Mouse (Mus musculus): ENCODE results near the gene Krtap1-3. TPM values are rescaled to one million over a fixed set of nuclear protein-coding genes. Genes with fewer than 3 reads are reported as not detected.

Gene Krtap1-3
- polyA plus RNA-seq, 1 experiment from 2014 or later: not detected

- Histone ChIP-seq H3K9me3 (ENCODE audit: control insufficient read depth, low read length) (no peaks in the 10 kb centered on the region), H3K27ac (replicated peaks in 1 of 2; ENCODE audit: control insufficient read depth in 1 of 2, insufficient read depth in 1 of 2, low read depth in 2 of 2, low read length in 2 of 2) (no peak overlapping the region), H3K36me3 (ENCODE audit: control insufficient read depth, insufficient read depth, low read length) (no peaks in the 10 kb centered on the region), H3K4me2 (ENCODE audit: low read length) (no peak overlapping the region), H3K4me3 (ENCODE audit: control insufficient read depth in 1 of 2, insufficient read depth in 1 of 2, low read depth in 1 of 2, low read length in 2 of 2) (no peak overlapping the region), H3K9ac (ENCODE audit: low read length) (no peak overlapping the region), H3K27me3 (ENCODE audit: control insufficient read depth, insufficient read depth, low read length) (no peaks in the 10 kb centered on the region), H3K4me1 (ENCODE audit: control insufficient read depth in 2 of 2, insufficient read depth in 2 of 2, low read length in 2 of 2) (no peaks in the 10 kb centered on the region)
- ATAC-seq (ENCODE audit: insufficient number of reproducible peaks, insufficient read depth, low FRiP score, low read depth): no peak
- WGBS: 87% methylated on average over 5 of the region's 5 CpGs
Observed at GRCm38 (mm10) chr11:99581051-99581450, 10.1 kb downstream of the Krtap1-3 start.

GRCm38 (mm10) chr11:99580636-99581035 is 10.5 kb downstream of the Krtap1-3 start, which contains the start of gene Krtap1-5:
Gene Krtap1-5, minus strand, starts transcription at chr11:99581016.
- 74% methylated on average over 6 of the region's 6 CpGs for WGBS
- H3K9me3 ChIP-seq (ENCODE audit: control insufficient read depth, low read length): no peaks in the 10 kb centered on the region
- no peak within 1 kb of the TSS for H3K9ac ChIP-seq (ENCODE audit: low read length)
- no peak within 1 kb of the TSS for H3K4me2 ChIP-seq (ENCODE audit: low read length)
- H3K4me1 ChIP-seq (ENCODE audit: control insufficient read depth in 2 of 2, insufficient read depth in 2 of 2, low read length in 2 of 2): no peaks in the 10 kb centered on the region
- H3K27ac ChIP-seq (replicated peaks in 1 of 2; ENCODE audit: control insufficient read depth in 1 of 2, insufficient read depth in 1 of 2, low read depth in 2 of 2, low read length in 2 of 2): no peak within 1 kb of the TSS
- H3K4me3 ChIP-seq (ENCODE audit: control insufficient read depth in 1 of 2, insufficient read depth in 1 of 2, low read depth in 1 of 2, low read length in 2 of 2): no peak within 1 kb of the TSS
- no peak for ATAC-seq (ENCODE audit: insufficient number of reproducible peaks, insufficient read depth, low FRiP score, low read depth)
- H3K36me3 ChIP-seq (ENCODE audit: control insufficient read depth, insufficient read depth, low read length): no peaks in the 10 kb centered on the region
- H3K27me3 ChIP-seq (ENCODE audit: control insufficient read depth, insufficient read depth, low read length): no peaks in the 10 kb centered on the region

- Histone ChIP-seq H3K27ac (replicated peaks in 1 of 2; ENCODE audit: control insufficient read depth in 1 of 2, insufficient read depth in 1 of 2, low read depth in 2 of 2, low read length in 2 of 2) (no peak overlapping the region), H3K4me1 (ENCODE audit: control insufficient read depth in 2 of 2, insufficient read depth in 2 of 2, low read length in 2 of 2) (no peaks in the 10 kb centered on the region), H3K4me3 (ENCODE audit: control insufficient read depth in 1 of 2, insufficient read depth in 1 of 2, low read depth in 1 of 2, low read length in 2 of 2) (no peak overlapping the region), H3K4me2 (ENCODE audit: low read length) (peak overlapping the region; percentile 50), H3K36me3 (ENCODE audit: control insufficient read depth, insufficient read depth, low read length) (no peaks in the 10 kb centered on the region), H3K27me3 (ENCODE audit: control insufficient read depth, insufficient read depth, low read length) (no peaks in the 10 kb centered on the region), H3K9ac (ENCODE audit: low read length) (no peak overlapping the region), H3K9me3 (ENCODE audit: control insufficient read depth, low read length) (no peaks in the 10 kb centered on the region)
- ATAC-seq (ENCODE audit: insufficient number of reproducible peaks, insufficient read depth, low FRiP score, low read depth): no peak
- 2% methylated on average over 7 of the region's 7 CpGs for WGBS
Observed at GRCm38 (mm10) chr11:99574106-99574505, 17.0 kb downstream of the Krtap1-3 start.

- Histone ChIP-seq H3K9me3 (ENCODE audit: control insufficient read depth, low read length) (no peaks in the 10 kb centered on the region), H3K9ac (ENCODE audit: low read length) (no peak overlapping the region), H3K4me3 (ENCODE audit: control insufficient read depth in 1 of 2, insufficient read depth in 1 of 2, low read depth in 1 of 2, low read length in 2 of 2) (no peak overlapping the region), H3K27me3 (ENCODE audit: control insufficient read depth, insufficient read depth, low read length) (no peaks in the 10 kb centered on the region), H3K27ac (replicated peaks in 1 of 2; ENCODE audit: control insufficient read depth in 1 of 2, insufficient read depth in 1 of 2, low read depth in 2 of 2, low read length in 2 of 2) (no peak overlapping the region), H3K4me1 (ENCODE audit: control insufficient read depth in 2 of 2, insufficient read depth in 2 of 2, low read length in 2 of 2) (no peaks in the 10 kb centered on the region), H3K36me3 (ENCODE audit: control insufficient read depth, insufficient read depth, low read length) (no peaks in the 10 kb centered on the region), H3K4me2 (ENCODE audit: low read length) (no peak overlapping the region)
- WGBS: 65% methylated on average over 4 of the region's 4 CpGs
- ATAC-seq (ENCODE audit: insufficient number of reproducible peaks, insufficient read depth, low FRiP score, low read depth): no peak
Observed at GRCm38 (mm10) chr11:99573164-99573563, 18.0 kb downstream of the Krtap1-3 start.

GRCm38 (mm10) chr11:99566530-99566929 is 24.6 kb downstream of the Krtap1-3 start, which contains the start of gene Krtap3-1:
Gene Krtap3-1, minus strand, starts transcription at chr11:99566630.
- no peak for ATAC-seq (ENCODE audit: insufficient number of reproducible peaks, insufficient read depth, low FRiP score, low read depth)
- WGBS: 83% methylated on average over 7 of the region's 7 CpGs
- no peaks in the 10 kb centered on the region for H3K4me1 ChIP-seq (ENCODE audit: control insufficient read depth in 2 of 2, insufficient read depth in 2 of 2, low read length in 2 of 2)
- no peaks in the 10 kb centered on the region for H3K9me3 ChIP-seq (ENCODE audit: control insufficient read depth, low read length)
- no peak within 1 kb of the TSS for H3K9ac ChIP-seq (ENCODE audit: low read length)
- no peak within 1 kb of the TSS for H3K27ac ChIP-seq (replicated peaks in 1 of 2; ENCODE audit: control insufficient read depth in 1 of 2, insufficient read depth in 1 of 2, low read depth in 2 of 2, low read length in 2 of 2)
- H3K4me2 ChIP-seq (ENCODE audit: low read length): no peak within 1 kb of the TSS
- no peak within 1 kb of the TSS for H3K4me3 ChIP-seq (ENCODE audit: control insufficient read depth in 1 of 2, insufficient read depth in 1 of 2, low read depth in 1 of 2, low read length in 2 of 2)
- H3K27me3 ChIP-seq (ENCODE audit: control insufficient read depth, insufficient read depth, low read length): no peaks in the 10 kb centered on the region
- no peaks in the 10 kb centered on the region for H3K36me3 ChIP-seq (ENCODE audit: control insufficient read depth, insufficient read depth, low read length)

GRCm38 (mm10) chr11:99562580-99562979 is 28.6 kb downstream of the Krtap1-3 start:
- Histone ChIP-seq H3K27ac (replicated peaks in 1 of 2; ENCODE audit: control insufficient read depth in 1 of 2, insufficient read depth in 1 of 2, low read depth in 2 of 2, low read length in 2 of 2) (no peak overlapping the region), H3K4me3 (ENCODE audit: control insufficient read depth in 1 of 2, insufficient read depth in 1 of 2, low read depth in 1 of 2, low read length in 2 of 2) (no peak overlapping the region), H3K27me3 (ENCODE audit: control insufficient read depth, insufficient read depth, low read length) (no peaks in the 10 kb centered on the region), H3K9me3 (ENCODE audit: control insufficient read depth, low read length) (no peaks in the 10 kb centered on the region), H3K9ac (ENCODE audit: low read length) (no peak overlapping the region), H3K4me1 (ENCODE audit: control insufficient read depth in 2 of 2, insufficient read depth in 2 of 2, low read length in 2 of 2) (no peaks in the 10 kb centered on the region), H3K4me2 (ENCODE audit: low read length) (no peak overlapping the region), H3K36me3 (ENCODE audit: control insufficient read depth, insufficient read depth, low read length) (no peaks in the 10 kb centered on the region)
- ATAC-seq (ENCODE audit: insufficient number of reproducible peaks, insufficient read depth, low FRiP score, low read depth): no peak
- WGBS: 78% methylated on average over 6 of the region's 6 CpGs

GRCm38 (mm10) chr11:99559366-99559765 is 31.8 kb downstream of the Krtap1-3 start, which contains the start of gene Gm11939:
Gene Gm11939, minus strand, starts transcription at chr11:99559466.
- H3K9ac ChIP-seq (ENCODE audit: low read length): no peak within 1 kb of the TSS
- no peak within 1 kb of the TSS for H3K27ac ChIP-seq (replicated peaks in 1 of 2; ENCODE audit: control insufficient read depth in 1 of 2, insufficient read depth in 1 of 2, low read depth in 2 of 2, low read length in 2 of 2)
- no peak within 1 kb of the TSS for H3K4me3 ChIP-seq (ENCODE audit: control insufficient read depth in 1 of 2, insufficient read depth in 1 of 2, low read depth in 1 of 2, low read length in 2 of 2)
- no peaks in the 10 kb centered on the region for H3K36me3 ChIP-seq (ENCODE audit: control insufficient read depth, insufficient read depth, low read length)
- no peak within 1 kb of the TSS for H3K4me2 ChIP-seq (ENCODE audit: low read length)
- H3K4me1 ChIP-seq (ENCODE audit: control insufficient read depth in 2 of 2, insufficient read depth in 2 of 2, low read length in 2 of 2): no peaks in the 10 kb centered on the region
- WGBS: 86% methylated on average over 9 of the region's 9 CpGs
- no peak for ATAC-seq (ENCODE audit: insufficient number of reproducible peaks, insufficient read depth, low FRiP score, low read depth)
- no peaks in the 10 kb centered on the region for H3K9me3 ChIP-seq (ENCODE audit: control insufficient read depth, low read length)
- no peaks in the 10 kb centered on the region for H3K27me3 ChIP-seq (ENCODE audit: control insufficient read depth, insufficient read depth, low read length)

GRCm38 (mm10) chr11:99557976-99558745 is 33.0 kb downstream of the Krtap1-3 start:
- Histone ChIP-seq H3K9me3 (ENCODE audit: control insufficient read depth, low read length) (no peaks in the 10 kb centered on the region), H3K27me3 (ENCODE audit: control insufficient read depth, insufficient read depth, low read length) (no peaks in the 10 kb centered on the region), H3K36me3 (ENCODE audit: control insufficient read depth, insufficient read depth, low read length) (no peaks in the 10 kb centered on the region), H3K4me1 (ENCODE audit: control insufficient read depth in 2 of 2, insufficient read depth in 2 of 2, low read length in 2 of 2) (no peaks in the 10 kb centered on the region), H3K27ac (replicated peaks in 1 of 2; ENCODE audit: control insufficient read depth in 1 of 2, insufficient read depth in 1 of 2, low read depth in 2 of 2, low read length in 2 of 2) (no peak overlapping the region), H3K4me3 (ENCODE audit: control insufficient read depth in 1 of 2, insufficient read depth in 1 of 2, low read depth in 1 of 2, low read length in 2 of 2) (no peak overlapping the region), H3K4me2 (ENCODE audit: low read length) (no peak overlapping the region), H3K9ac (ENCODE audit: low read length) (no peak overlapping the region)
- 72% methylated on average over 3 of the region's 3 CpGs for WGBS
- ATAC-seq (ENCODE audit: insufficient number of reproducible peaks, insufficient read depth, low FRiP score, low read depth): no peak

Data from heart, embryonic 14.5 days (tissue).